Mouse (Mus musculus) hindbrain, embryonic 11.5 days (tissue): ENCODE results near the gene Impad1. TPM values are rescaled to one million over a fixed set of nuclear protein-coding genes. Genes with fewer than 3 reads are reported as not detected.

ENCODE experiments used
- ATAC-seq: fragments of 200-750 bp; cut with Nextera tagmentation; 2 replicates; pipeline ENCODE4 v1.8.0; 2017; ENCODE audit warnings: mild to moderate bottlenecking, moderate TSS enrichment, moderate library complexity; ENCODE audit not compliant: low FRiP score
- DNase-seq: peaks from one replicate; pipeline ENCODE4 v3.0.0-alpha.2; 2015; ENCODE audit warnings: low spot score
- H3K27ac ChIP-seq: fragments of 300-500 bp; sonication (generic); 2 replicates; pipeline ENCODE4 v1.5.1; 2014; ENCODE audit warnings: mild to moderate bottlenecking, low read depth, low read length
- H3K27me3 ChIP-seq: fragments of 300-500 bp; sonication (generic); 2 replicates; pipeline ENCODE4 v1.6.1; 2014; ENCODE audit warnings: mild to moderate bottlenecking, low read length, moderate library complexity, mixed read lengths; ENCODE audit not compliant: control insufficient read depth, insufficient read depth
- H3K36me3 ChIP-seq: fragments of 300-500 bp; sonication (generic); 2 replicates; pipeline ENCODE4 v1.6.1; 2014; ENCODE audit warnings: mild to moderate bottlenecking, low read length, moderate library complexity, mixed read lengths; ENCODE audit not compliant: control insufficient read depth, insufficient read depth
- H3K4me1 ChIP-seq: fragments of 300-500 bp; sonication (generic); replicated peaks from 2 replicates; pipeline ENCODE4 v1.6.1; 2014; ENCODE audit warnings: low read length, mixed read lengths; ENCODE audit not compliant: control insufficient read depth, insufficient read depth
- H3K4me2 ChIP-seq: fragments of 300-500 bp; sonication (generic); replicated peaks from 2 replicates; pipeline ENCODE4 v1.6.1; 2014; ENCODE audit warnings: mild to moderate bottlenecking, low read depth, low read length
- H3K4me3 ChIP-seq: fragments of 300-500 bp; sonication (generic); 2 replicates; pipeline ENCODE4 v1.5.1; 2014; ENCODE audit warnings: low read depth, low read length
- H3K9ac ChIP-seq: fragments of 300-500 bp; sonication (generic); 2 replicates; pipeline ENCODE4 v1.6.1; 2014; ENCODE audit warnings: low read depth, low read length
- H3K9me3 ChIP-seq: fragments of 300-500 bp; sonication (generic); 2 replicates; pipeline ENCODE4 v1.6.1; 2016; ENCODE audit warnings: low read length; ENCODE audit not compliant: control insufficient read depth
- WGBS: fragments of 180-500 bp; shearing (Covaris S2); extraction: QIAGEN DNeasy Blood & Tissue Kit; methylation state at CpG from one replicate; pipeline ENCODE4 v1.1.7; 2014; 5-methylcytosine and 5-hydroxymethylcytosine counted together
- polyA plus RNA-seq: library from polyadenylated mRNA; unstranded; fragments of >200 nt; fragmentation: Nextera tagmentation; extraction: Ambion mirVana; gene quantifications from 2 replicates; pipeline ENCODE4 v1.2.1, GENCODE M21; 2014

The Impad1 gene
- polyA plus RNA-seq, 1 experiment from 2014 or later = 48.2 TPM

- H3K36me3 ChIP-seq = no peaks in the 10 kb centered on the region
Observed at GRCm38 (mm10) chr4:4784305-4784704, 8.8 kb downstream of the Impad1 start.

DNA sequence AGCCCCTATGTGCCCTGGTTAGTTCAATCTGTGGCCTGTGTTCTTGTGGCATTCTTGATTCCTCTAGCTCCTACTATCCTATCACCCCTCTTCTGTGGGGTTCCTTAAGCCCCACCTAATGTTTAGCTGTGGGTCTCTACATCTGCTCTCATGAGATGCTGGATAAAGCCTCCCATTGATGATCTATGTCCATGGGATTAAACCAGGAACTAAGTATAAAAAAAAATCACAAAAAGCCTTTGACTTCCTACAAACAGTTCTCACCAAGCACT lies 9.5 kb downstream of the Impad1 start:
- Histone ChIP-seq H3K4me1 (no peaks in the 10 kb centered on the region), H3K4me3 (no peak overlapping the region), H3K27ac (no peak overlapping the region), H3K9me3 (no peaks in the 10 kb centered on the region), H3K27me3 (no peaks in the 10 kb centered on the region), H3K9ac (no peak overlapping the region), H3K36me3 (no peaks in the 10 kb centered on the region), H3K4me2 (no peak overlapping the region)
- no peak for ATAC-seq
- no peak for DNase-seq

More at GRCm38 (mm10) chr4:4784305-4784704, 8.8 kb downstream of the Impad1 start:
- Histone ChIP-seq H3K4me1 (no peaks in the 10 kb centered on the region), H3K4me3 (no peak overlapping the region), H3K9ac (no peak overlapping the region), H3K9me3 (no peaks in the 10 kb centered on the region), H3K27ac (no peak overlapping the region), H3K27me3 (no peaks in the 10 kb centered on the region), H3K4me2 (no peak overlapping the region)
- no peak for DNase-seq
- 87% methylated on average over 1 of the region's 1 CpGs for WGBS
- no peak for ATAC-seq

GRCm38 (mm10) chr4:4782882-4783685 lies 10.1 kb downstream of the Impad1 start:
- Histone ChIP-seq H3K27me3 (no peaks in the 10 kb centered on the region), H3K4me2 (no peak overlapping the region), H3K27ac (no peak overlapping the region), H3K4me3 (no peak overlapping the region), H3K9me3 (no peaks in the 10 kb centered on the region), H3K4me1 (no peaks in the 10 kb centered on the region), H3K9ac (no peak overlapping the region), H3K36me3 (no peaks in the 10 kb centered on the region)
- no peak for ATAC-seq
- no peak for DNase-seq
- 93% methylated on average over 4 of the region's 4 CpGs for WGBS

DNA sequence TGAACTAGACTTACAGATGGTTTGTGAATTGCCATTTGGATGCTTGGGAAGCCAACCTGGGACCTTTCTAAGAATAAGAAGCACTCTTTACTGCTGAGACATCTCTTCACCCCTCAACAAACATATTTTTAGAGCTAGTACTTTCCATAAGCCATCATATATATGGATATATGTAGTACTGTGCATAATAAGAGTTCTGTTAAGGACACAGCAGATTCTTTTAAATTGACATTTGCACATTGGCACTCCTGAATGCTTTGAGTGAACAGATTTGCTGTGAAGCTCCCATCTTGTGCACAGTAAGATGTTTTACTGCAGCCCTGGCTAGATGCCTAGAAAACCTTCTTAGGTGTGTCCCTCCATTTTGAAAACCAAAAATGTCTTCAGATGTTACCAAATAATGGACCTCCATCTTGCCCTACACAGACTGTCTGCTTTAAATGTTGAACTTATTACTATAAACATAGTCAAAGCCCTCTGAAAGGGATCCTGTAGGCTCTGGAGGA lies 13.8 kb downstream of the Impad1 start:
- Histone ChIP-seq H3K4me2 (no peak overlapping the region), H3K27me3 (no peaks in the 10 kb centered on the region), H3K4me1 (no peaks in the 10 kb centered on the region), H3K27ac (no peak overlapping the region), H3K9me3 (no peaks in the 10 kb centered on the region), H3K36me3 (no peaks in the 10 kb centered on the region; the same call in 1 of the 2 replicates), H3K4me3 (no peak overlapping the region), H3K9ac (no peak overlapping the region)
- DNase-seq = no peak
- ATAC-seq = no peak

- peak; percentile 6 for DNase-seq
- H3K27ac ChIP-seq = no peak overlapping the region
- no peak overlapping the region for H3K4me2 ChIP-seq
- no peaks in the 10 kb centered on the region for H3K9me3 ChIP-seq
- no peaks in the 10 kb centered on the region for H3K27me3 ChIP-seq
- no peak overlapping the region for H3K4me3 ChIP-seq
- no peak for ATAC-seq
- no peak overlapping the region for H3K9ac ChIP-seq
- 84% methylated on average over 2 of the region's 2 CpGs for WGBS
- H3K36me3 ChIP-seq = no peaks in the 10 kb centered on the region; the same call in 1 of the 2 replicates
- no peaks in the 10 kb centered on the region for H3K4me1 ChIP-seq
Observed at GRCm38 (mm10) chr4:4771523-4772114, 21.5 kb downstream of the Impad1 start.

GRCm38 (mm10) chr4:4765806-4766205 lies 27.3 kb downstream of the Impad1 start:
- Histone ChIP-seq H3K4me2 (no peak overlapping the region), H3K4me1 (no peaks in the 10 kb centered on the region), H3K9me3 (no peaks in the 10 kb centered on the region), H3K4me3 (no peak overlapping the region), H3K27ac (no peak overlapping the region), H3K36me3 (no peaks in the 10 kb centered on the region; the same call in 1 of the 2 replicates), H3K27me3 (no peaks in the 10 kb centered on the region), H3K9ac (no peak overlapping the region)
- ATAC-seq = no peak
- DNase-seq = no peak
- 91% methylated on average over 5 of the region's 5 CpGs for WGBS

- ATAC-seq = no peak
- no peaks in the 10 kb centered on the region for H3K9me3 ChIP-seq
- H3K4me2 ChIP-seq = no peak overlapping the region
- no peak overlapping the region for H3K4me3 ChIP-seq
- no peak overlapping the region for H3K9ac ChIP-seq
- H3K4me1 ChIP-seq = no peaks in the 10 kb centered on the region
- no peaks in the 10 kb centered on the region for H3K36me3 ChIP-seq
- no peaks in the 10 kb centered on the region for H3K27me3 ChIP-seq
- DNase-seq = no peak
- 94% methylated on average over 4 of the region's 4 CpGs for WGBS
- H3K27ac ChIP-seq = no peak overlapping the region
Observed at GRCm38 (mm10) chr4:4758376-4758775, 34.8 kb downstream of the Impad1 start.

- 64% methylated on average over 3 of the region's 3 CpGs for WGBS
- ATAC-seq (no peak), DNase-seq (peak; percentile 23)
- no peak overlapping the region for H3K4me3 ChIP-seq
- H3K36me3 ChIP-seq = no peaks in the 10 kb centered on the region
- no peak overlapping the region for H3K27ac ChIP-seq
- no peak overlapping the region for H3K9ac ChIP-seq
- H3K27me3 ChIP-seq = no peaks in the 10 kb centered on the region
- H3K9me3 ChIP-seq = no peaks in the 10 kb centered on the region
- no peak overlapping the region for H3K4me2 ChIP-seq
- H3K4me1 ChIP-seq = no peaks in the 10 kb centered on the region
Observed at GRCm38 (mm10) chr4:4729427-4729826, 63.7 kb downstream of the Impad1 start.

- H3K9ac ChIP-seq = no peak overlapping the region
- DNase-seq (no peak), ATAC-seq (no peak)
- H3K27me3 ChIP-seq = no peaks in the 10 kb centered on the region
- 85% methylated on average over 3 of the region's 3 CpGs for WGBS
- H3K4me1 ChIP-seq = no peaks in the 10 kb centered on the region
- no peak overlapping the region for H3K4me2 ChIP-seq
- H3K36me3 ChIP-seq = no peaks in the 10 kb centered on the region
- no peak overlapping the region for H3K27ac ChIP-seq
- H3K4me3 ChIP-seq = no peak overlapping the region
- H3K9me3 ChIP-seq = no peaks in the 10 kb centered on the region
Observed at GRCm38 (mm10) chr4:4726241-4726776, 66.8 kb downstream of the Impad1 start.
